Mouse (Mus musculus): ENCODE data around the gene Ncstn. TPM values are rescaled to one million over a fixed set of nuclear protein-coding genes. Genes with fewer than 3 reads are reported as not detected.

Gene Ncstn
- total and polyA plus RNA-seq, 2 experiments from 2014 or later = 77.5 to 101 TPM

DNA sequence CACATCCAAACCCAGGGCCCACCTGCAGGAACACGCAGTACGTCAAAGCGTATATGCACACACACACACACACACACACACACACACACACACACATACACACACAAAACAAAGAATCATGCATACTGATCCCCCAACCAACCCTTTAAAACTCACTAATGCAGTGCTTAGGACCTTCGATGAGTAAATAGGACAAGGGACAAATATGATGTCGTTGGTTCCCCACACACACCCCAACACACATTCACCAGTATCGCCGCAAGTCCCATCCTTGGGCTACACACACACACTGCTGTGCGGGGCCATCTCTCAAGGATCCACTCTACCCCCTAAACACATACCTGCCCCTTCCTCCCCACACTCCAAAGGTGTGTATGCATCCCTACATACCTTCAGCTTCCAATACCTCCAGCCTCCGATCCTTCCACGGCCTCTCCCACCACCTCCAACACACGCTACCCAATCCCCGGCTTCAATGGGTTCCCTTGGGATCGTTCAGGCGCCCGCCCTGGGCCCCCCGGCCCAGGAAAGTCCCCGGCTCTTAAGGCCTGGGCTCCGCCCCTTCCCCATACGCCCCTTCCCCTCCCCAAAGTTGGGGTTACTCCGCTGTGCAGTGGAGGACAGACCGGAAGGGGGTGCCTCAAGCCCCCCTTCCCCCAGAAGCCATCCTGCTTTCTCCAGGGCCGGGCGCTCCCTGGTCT is 56.2 kb downstream of the Ncstn start:
- H3K9ac ChIP-seq (replicated peaks; ENCODE audit: low read length) = peak overlapping the region; percentile 80
- WGBS = 1% methylated on average over 23 of the region's 23 CpGs
- no peaks in the 10 kb centered on the region for H3K36me3 ChIP-seq (ENCODE audit: insufficient read depth, low read length)
- DNase-seq (ENCODE audit: low spot score) (peak; percentile 85), ATAC-seq (peak; percentile 82)
- no peak for TF ChIP-seq CTCF (IDR thresholded peaks at IDR 0.05; ENCODE audit: low read depth)
- H3K4me1 ChIP-seq (ENCODE audit: insufficient read depth, low read length) = peaks cover 26% of the 10 kb centered on the region
- no peaks in the 10 kb centered on the region for H3K9me3 ChIP-seq (ENCODE audit: low read length)
- peak overlapping the region; percentile 77 for H3K4me2 ChIP-seq (ENCODE audit: low read depth, low read length)
- peak overlapping the region; percentile 76 for H3K4me3 ChIP-seq (ENCODE audit: low read length)
- H3K27ac ChIP-seq = peak overlapping the region; percentile 92
- no peaks in the 10 kb centered on the region for H3K27me3 ChIP-seq (ENCODE audit: insufficient read depth, low read length)

DNA sequence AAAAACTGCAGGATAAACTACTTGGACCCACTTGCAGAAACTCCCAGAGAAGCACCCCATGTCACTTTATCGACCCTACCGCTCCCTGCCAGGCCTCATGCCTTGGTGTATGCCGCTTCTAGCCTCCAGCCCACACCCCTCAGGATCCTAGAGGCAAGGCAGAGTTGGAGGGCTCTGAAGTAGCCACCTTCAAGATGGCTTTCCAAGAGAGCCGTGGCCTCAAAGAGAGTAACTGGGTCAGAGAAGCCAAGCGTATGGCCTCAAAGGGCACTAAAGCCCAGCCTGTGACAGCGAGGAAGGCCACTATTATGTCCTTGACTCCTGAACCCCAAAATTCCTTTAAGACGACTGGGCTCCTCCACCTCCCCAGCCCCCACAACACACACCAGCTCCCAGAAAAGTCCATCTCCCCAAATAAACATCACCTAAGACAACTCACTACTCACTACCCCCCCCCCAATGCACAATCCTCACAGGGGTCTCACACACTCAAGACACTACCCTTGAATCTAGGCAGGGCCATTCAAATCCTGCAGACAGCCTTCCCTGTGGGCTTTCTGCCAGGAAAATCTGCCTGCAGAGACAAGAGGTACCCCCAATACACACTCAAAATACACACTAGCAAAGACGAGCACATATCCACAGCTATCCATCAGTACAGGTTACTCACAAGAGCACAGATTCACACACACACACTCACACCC is 57.2 kb downstream of the Ncstn start:
- 5% methylated on average over 8 of the region's 8 CpGs for WGBS
- Histone ChIP-seq H3K27me3 (ENCODE audit: insufficient read depth, low read length) (no peaks in the 10 kb centered on the region), H3K9ac (replicated peaks; ENCODE audit: low read length) (peak overlapping the region; percentile 80), H3K4me3 (ENCODE audit: low read length) (peak overlapping the region; percentile 76), H3K4me2 (ENCODE audit: low read depth, low read length) (peak overlapping the region; percentile 77), H3K4me1 (ENCODE audit: insufficient read depth, low read length) (peaks cover 30% of the 10 kb centered on the region), H3K36me3 (ENCODE audit: insufficient read depth, low read length) (no peaks in the 10 kb centered on the region), H3K27ac (peak overlapping the region; percentile 92; the same call in 1 of the 2 replicates), H3K9me3 (ENCODE audit: low read length) (no peaks in the 10 kb centered on the region)
- no peak for TF ChIP-seq CTCF (IDR thresholded peaks at IDR 0.05; ENCODE audit: low read depth)
- DNase-seq (ENCODE audit: low spot score) (no peak), ATAC-seq (no peak; the same call in 1 of the 2 replicates)

DNA sequence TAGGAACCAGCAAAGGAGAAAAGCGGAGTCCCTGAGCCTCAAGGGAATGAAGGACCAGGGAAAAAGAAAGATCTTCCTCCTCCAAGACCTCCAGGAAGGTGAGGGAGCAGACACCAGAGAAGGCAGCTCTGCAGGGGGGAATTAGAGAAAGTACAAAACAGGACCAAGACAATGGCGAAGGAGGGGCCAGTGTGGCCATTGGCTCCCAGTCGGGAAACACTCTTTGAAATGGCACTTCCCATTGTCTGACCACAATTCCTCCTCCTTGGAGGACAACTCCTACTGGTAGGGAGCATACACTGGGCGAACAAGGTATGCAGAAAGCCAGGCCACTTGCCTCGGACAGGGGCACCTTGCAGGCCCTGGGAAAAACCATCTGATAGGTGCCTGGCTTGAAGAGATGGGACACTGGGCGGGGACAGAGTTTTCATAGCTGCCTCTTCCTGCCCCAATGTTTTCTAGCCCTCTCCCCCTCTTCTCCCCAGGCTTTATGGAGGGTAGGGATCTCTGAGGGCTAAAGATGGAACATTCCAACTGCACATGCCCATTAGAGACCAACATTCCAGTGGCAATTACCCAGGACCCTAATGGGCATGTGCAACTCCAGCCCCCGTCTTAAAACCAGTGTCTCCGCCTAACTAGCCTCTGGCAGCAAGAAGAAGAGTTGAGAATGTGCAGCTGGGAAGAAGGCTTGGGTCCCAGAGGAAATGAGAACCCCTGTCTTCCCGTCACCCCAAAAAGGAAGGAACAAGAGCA is 58.3 kb downstream of the Ncstn start:
- no peak for TF ChIP-seq CTCF (IDR thresholded peaks at IDR 0.05; ENCODE audit: low read depth)
- Histone ChIP-seq H3K27ac (peak overlapping the region; percentile 27; the same call in 1 of the 2 replicates), H3K27me3 (ENCODE audit: insufficient read depth, low read length) (no peaks in the 10 kb centered on the region), H3K36me3 (ENCODE audit: insufficient read depth, low read length) (no peaks in the 10 kb centered on the region), H3K4me1 (ENCODE audit: insufficient read depth, low read length) (peaks cover 30% of the 10 kb centered on the region), H3K9me3 (ENCODE audit: low read length) (no peaks in the 10 kb centered on the region), H3K9ac (replicated peaks; ENCODE audit: low read length) (peak overlapping the region; percentile 80), H3K4me2 (ENCODE audit: low read depth, low read length) (peak overlapping the region; percentile 77), H3K4me3 (ENCODE audit: low read length) (peak overlapping the region; percentile 76)
- 18% methylated on average over 9 of the region's 9 CpGs for WGBS
- no peak for DNase-seq (ENCODE audit: low spot score)
- ATAC-seq = no peak

DNA sequence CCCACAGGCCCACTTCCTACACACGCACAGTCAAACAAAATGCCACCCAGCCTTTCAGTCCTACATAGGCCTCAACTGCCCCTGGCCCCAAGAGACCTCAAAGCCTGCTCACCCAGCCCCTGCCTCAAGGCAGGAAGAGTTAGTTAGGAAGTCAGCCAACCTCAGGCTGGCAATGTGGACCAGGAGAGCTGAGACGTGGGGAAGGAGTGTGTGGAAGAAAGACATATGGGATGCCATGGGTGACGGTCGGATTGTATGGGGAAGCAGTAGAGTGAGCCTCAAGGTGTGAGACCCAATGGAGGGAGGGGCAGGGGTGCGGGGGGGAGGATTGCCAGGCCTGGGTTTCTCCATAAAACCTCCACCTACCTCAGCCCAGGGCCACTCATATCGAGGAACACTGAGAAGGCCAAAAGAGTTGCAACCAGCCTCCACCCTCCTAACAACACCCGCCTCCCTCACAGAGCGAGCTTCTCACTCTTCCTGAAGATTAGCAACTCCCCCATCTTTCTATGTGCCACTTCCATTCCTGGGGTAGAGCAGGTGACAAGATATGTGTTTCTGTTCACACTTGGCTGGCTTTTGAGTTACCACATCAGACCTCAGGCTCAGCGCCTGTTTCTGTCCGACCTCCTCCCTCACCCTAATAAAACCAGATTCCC is 62.6 kb downstream of the Ncstn start:
- Histone ChIP-seq H3K9ac (replicated peaks; ENCODE audit: low read length) (no peak overlapping the region), H3K4me1 (ENCODE audit: insufficient read depth, low read length) (peaks cover 57% of the 10 kb centered on the region), H3K27me3 (ENCODE audit: insufficient read depth, low read length) (no peaks in the 10 kb centered on the region), H3K36me3 (ENCODE audit: insufficient read depth, low read length) (no peaks in the 10 kb centered on the region), H3K27ac (no peak overlapping the region), H3K4me3 (ENCODE audit: low read length) (no peak overlapping the region), H3K4me2 (ENCODE audit: low read depth, low read length) (no peak overlapping the region), H3K9me3 (ENCODE audit: low read length) (no peaks in the 10 kb centered on the region)
- WGBS = 48% methylated on average over 10 of the region's 10 CpGs
- ATAC-seq (no peak), DNase-seq (ENCODE audit: low spot score) (no peak)
- no peak for TF ChIP-seq CTCF (IDR thresholded peaks at IDR 0.05; ENCODE audit: low read depth)

DNA sequence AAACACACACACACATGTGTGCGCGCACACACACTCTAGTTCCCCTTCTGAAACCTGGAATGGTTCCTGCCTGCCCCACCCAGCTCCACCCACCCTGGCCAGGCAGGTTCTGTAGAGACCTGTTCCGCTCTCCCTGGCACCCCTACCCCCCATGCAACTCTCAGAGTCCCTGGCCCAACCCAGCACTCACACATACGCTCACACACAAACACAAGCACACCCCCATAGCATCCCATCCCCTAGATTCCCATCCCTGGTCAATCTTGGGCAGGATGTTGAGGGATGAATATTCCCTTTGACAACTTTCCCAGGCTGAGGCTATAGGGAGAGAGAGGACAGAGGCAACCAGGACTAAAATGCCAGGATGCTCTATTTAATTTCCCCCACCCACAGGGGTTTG is 63.3 kb downstream of the Ncstn start:
- no peak for TF ChIP-seq CTCF (IDR thresholded peaks at IDR 0.05; ENCODE audit: low read depth)
- Histone ChIP-seq H3K27me3 (ENCODE audit: insufficient read depth, low read length) (no peaks in the 10 kb centered on the region), H3K4me2 (ENCODE audit: low read depth, low read length) (no peak overlapping the region), H3K27ac (no peak overlapping the region), H3K9me3 (ENCODE audit: low read length) (no peaks in the 10 kb centered on the region), H3K4me1 (ENCODE audit: insufficient read depth, low read length) (peaks cover 51% of the 10 kb centered on the region), H3K9ac (replicated peaks; ENCODE audit: low read length) (no peak overlapping the region), H3K36me3 (ENCODE audit: insufficient read depth, low read length) (no peaks in the 10 kb centered on the region), H3K4me3 (ENCODE audit: low read length) (no peak overlapping the region)
- ATAC-seq = no peak
- DNase-seq (ENCODE audit: low spot score) = no peak
- 88% methylated on average over 4 of the region's 4 CpGs for WGBS

Measured in hindbrain, postnatal 0 days (tissue).